Comparison of ENCODE assay signal across 8 mouse cellular contexts in the genomic region with DNA sequence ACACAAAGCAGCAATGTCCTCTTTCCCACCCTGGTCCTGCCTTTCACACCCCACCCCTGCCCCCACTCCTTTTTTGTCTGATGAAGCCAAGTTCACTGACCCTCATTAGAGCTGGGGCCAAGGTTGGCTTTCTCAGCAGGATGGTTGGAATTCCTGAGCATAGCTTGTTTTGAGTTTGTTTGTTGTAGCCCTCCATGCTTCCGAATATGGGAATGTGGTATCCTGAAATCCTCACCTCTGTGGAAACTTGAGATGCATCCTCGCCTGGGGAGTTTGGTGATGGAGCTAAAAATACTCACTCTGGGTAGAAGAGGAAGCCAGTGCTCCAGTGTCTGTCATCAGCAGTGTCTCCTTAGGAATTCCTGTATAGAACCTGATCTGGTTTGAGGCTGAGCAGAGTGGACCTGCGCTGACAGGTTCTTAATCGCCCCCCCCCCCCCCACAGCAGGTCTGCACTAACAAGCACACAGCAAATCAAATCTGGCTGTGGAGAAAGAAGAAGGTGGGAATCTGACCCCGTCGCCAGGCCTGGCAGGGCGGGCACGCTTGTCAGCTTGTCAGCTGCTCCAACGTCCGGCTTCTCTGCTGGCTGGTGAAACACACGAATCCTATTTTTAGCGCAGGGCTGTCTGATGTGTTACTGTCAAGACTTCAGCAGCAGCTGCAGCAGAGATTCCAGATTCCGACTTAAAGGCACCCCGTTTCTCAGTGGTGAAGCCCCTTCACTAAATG. TPM values are rescaled to one million over a fixed set of nuclear protein-coding genes. Genes with fewer than 3 reads are reported as not detected.
DNase-seq lines count a peak whose midpoint lies in the region; ATAC-seq lines count a peak whose summit lies in the region.

No protein-coding gene starts in this region.

- H3K9ac ChIP-seq in forebrain, embryonic 11.5 days (ENCODE audit: low read length): no peak overlapping the region
- H3K9ac ChIP-seq in midbrain, embryonic 13.5 days (replicated peaks): no peak overlapping the region

- H3K27ac ChIP-seq in forebrain, embryonic 11.5 days (ENCODE audit: low read depth, low read length): 0 out of 2 replicates have a peak overlapping the region, but pooled peaks have one; percentile 1
- peak overlapping the region; percentile 19; the same call in 1 of the 2 replicates for H3K27ac ChIP-seq in midbrain, embryonic 13.5 days

- H3K9me3 ChIP-seq in forebrain, embryonic 11.5 days (ENCODE audit: control insufficient read depth, low read length): no peaks in the 10 kb centered on the region
- H3K9me3 ChIP-seq in midbrain, embryonic 13.5 days: no peaks in the 10 kb centered on the region

- DNase-seq in urinary bladder, postnatal 14 days (ENCODE audit: low spot score): peak; percentile 36
- no peak for DNase-seq in urinary bladder, postnatal 10 days (ENCODE audit: low spot score)
- DNase-seq in forebrain, embryonic 11.5 days (ENCODE audit: low spot score): peak; percentile 66
- peak; percentile 65 to 78 for DNase-seq in heart, postnatal 14 days
- peak; percentile 73 to 79 for DNase-seq in kidney, postnatal 36 days
- DNase-seq in right cerebral cortex, postnatal 36 days (ENCODE audit: low spot score in 2 of 2): no peak

- peaks cover 20% of the 10 kb centered on the region for H3K4me1 ChIP-seq in forebrain, embryonic 11.5 days (replicated peaks; ENCODE audit: control insufficient read depth, insufficient read depth, low read length)
- H3K4me1 ChIP-seq in midbrain, embryonic 13.5 days (replicated peaks): peaks cover 38% of the 10 kb centered on the region

- no peak overlapping the region for H3K4me3 ChIP-seq in forebrain, embryonic 11.5 days (ENCODE audit: low read depth, low read length)
- H3K4me3 ChIP-seq in midbrain, embryonic 13.5 days (replicated peaks): no peak overlapping the region

- WGBS in forebrain, embryonic 11.5 days: 26% methylated on average over 14 of the region's 14 CpGs
- WGBS in midbrain, embryonic 13.5 days: 41% methylated on average over 14 of the region's 14 CpGs

- no peaks in the 10 kb centered on the region for H3K36me3 ChIP-seq in forebrain, embryonic 11.5 days (ENCODE audit: control insufficient read depth, insufficient read depth, low read length)
- no peaks in the 10 kb centered on the region for H3K36me3 ChIP-seq in midbrain, embryonic 13.5 days

- peak; percentile 47 for ATAC-seq in forebrain, embryonic 11.5 days (replicated peaks; ENCODE audit: low FRiP score)
- ATAC-seq in midbrain, embryonic 13.5 days: peak; percentile 61
- ATAC-seq in activated CD4-positive, CD25-positive, alpha-beta regulatory T cell, adult 4 months: no peak

- H3K27me3 ChIP-seq in forebrain, embryonic 11.5 days (ENCODE audit: control insufficient read depth, insufficient read depth, low read length): no peaks in the 10 kb centered on the region
- 0 out of 2 replicates have a peak, but pooled peaks cover 6% of the 10 kb centered on the region for H3K27me3 ChIP-seq in midbrain, embryonic 13.5 days

- H3K4me2 ChIP-seq in forebrain, embryonic 11.5 days (ENCODE audit: low read depth, low read length, severe bottlenecking): no peak overlapping the region
- H3K4me2 ChIP-seq in midbrain, embryonic 13.5 days (replicated peaks): peak overlapping the region; percentile 3; the same call in 1 of the 2 replicates

- intact Hi-C loops in heart, postnatal 14 days (cut with DNase I): loop anchor here (5.0 kb wide), 1 partner anchor 378 kb away; a partner anchor contains a TSS

RNA-seq across cellular contexts. Expression of a gene that starts 53.4 kb away (rescaled TPM):
- polyA plus RNA-seq in forebrain, embryonic 11.5 days (2014; fragmentation: Nextera tagmentation; extraction: Ambion mirVana): 16.6 and 19.9 TPM in 2 replicates
- total RNA-seq in heart, postnatal 14 days (2021): 10 to 100 TPM; 23.0 to 25.3 TPM
- polyA plus RNA-seq in midbrain, embryonic 13.5 days (2015; fragmentation: Nextera tagmentation; extraction: Ambion mirVana): 12.2 and 15.4 TPM in 2 replicates
- 1 to 10 TPM; 3.8 to 4.6 TPM for polyA plus RNA-seq in activated CD4-positive, CD25-positive, alpha-beta regulatory T cell, adult 4 months (2017; shearing (Covaris generic))

Comparison
In these comparisons a context has a peak if more than half of its experiments do, and no peak if none do; other contexts are left out.
1. DNase-seq: peak in urinary bladder, postnatal 14 days (single experiment), forebrain, embryonic 11.5 days (single experiment), heart, postnatal 14 days (2 of 2) and kidney, postnatal 36 days (2 of 2); none in urinary bladder, postnatal 10 days (single experiment) and right cerebral cortex, postnatal 36 days (0 of 2).